Mouse (Mus musculus) megakaryocyte, embryonic 14.5 days (primary cell): Measurements from ENCODE around the gene Etfbkmt.

Source experiments
- FLI1 ChIP-seq: IDR thresholded peaks from 2 replicates; pipeline ENCODE4 v1.6.1; 2012; ENCODE audit warnings: low read length, inconsistent platforms, mixed read lengths
- GATA1 ChIP-seq: IDR thresholded peaks from 3 replicates; pipeline ENCODE4 v1.6.1; 2012; ENCODE audit warnings: mixed read lengths, low read length, inconsistent platforms, borderline replicate concordance

DNA sequence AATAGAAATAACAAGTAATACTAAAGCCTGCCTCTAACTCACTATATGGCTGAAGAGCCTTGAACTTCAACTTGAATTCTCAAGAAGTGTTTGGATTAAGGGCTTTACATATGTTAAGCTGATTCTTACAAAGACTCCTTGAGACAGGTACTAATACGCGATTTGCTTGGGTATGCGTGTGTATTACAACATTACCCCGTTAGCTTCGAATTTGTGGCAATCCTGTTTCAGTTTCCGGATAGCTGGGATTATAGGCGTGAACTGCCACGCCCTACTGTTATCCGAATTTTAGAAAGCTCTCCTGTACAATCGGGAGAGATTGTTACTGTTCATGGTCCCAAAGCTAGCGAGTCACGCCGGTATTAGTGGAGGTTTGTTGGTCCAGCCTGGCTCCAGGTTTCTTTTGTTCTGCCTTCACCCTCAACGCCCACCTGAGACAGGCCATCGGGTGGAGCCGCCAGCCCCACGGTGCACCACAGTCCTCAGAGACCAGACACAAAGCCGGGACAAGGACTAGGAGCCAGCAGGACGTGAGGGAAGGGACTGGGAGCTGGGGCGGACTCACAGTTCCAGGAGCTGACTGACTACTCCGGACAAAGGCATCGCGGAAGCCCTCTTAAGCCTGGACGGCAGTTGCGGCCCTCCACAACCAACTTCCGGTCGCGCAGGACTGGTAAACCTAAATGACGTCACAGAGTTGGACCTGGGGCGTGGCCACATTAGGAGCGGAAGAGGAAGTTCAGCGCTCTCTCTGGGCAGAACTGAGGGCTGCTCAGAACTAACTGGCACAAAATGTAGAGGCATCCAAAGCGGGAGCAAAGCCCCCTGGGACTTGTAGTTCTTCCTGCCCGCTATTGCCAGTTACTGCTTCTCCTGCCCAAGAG, 48.6 kb downstream of the Etfbkmt start, which contains the start of gene Amn1:
- TF ChIP-seq GATA1 (no peak), FLI1 (peak; percentile 93)
